Mouse (Mus musculus): ENCODE data around the gene Il23r.

DNA sequence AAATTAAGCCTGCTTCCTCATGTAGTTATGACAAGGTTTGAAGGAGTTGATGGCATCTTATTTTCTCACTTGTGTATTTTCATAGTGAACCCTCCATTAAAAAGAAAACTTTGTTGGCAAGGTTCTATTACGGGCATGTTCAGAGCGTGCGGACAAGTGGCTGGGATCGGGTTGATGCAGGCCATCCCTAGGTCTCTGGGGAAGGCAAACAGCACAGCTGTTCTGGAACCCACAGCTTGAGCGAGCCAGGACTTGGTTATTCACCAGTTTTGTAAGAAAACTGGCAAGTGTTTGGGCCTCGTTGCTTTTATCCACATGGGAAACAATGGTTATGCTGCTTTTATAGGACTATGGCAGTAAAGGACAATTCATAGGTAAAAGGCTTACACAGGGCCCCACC, 48.5 kb downstream of the Il23r start:
- no peak for TF ChIP-seq CTCF (IDR thresholded peaks at IDR 0.05; ENCODE audit: low read depth)
- no peak for TF ChIP-seq EP300 (IDR thresholded peaks at IDR 0.05; ENCODE audit: low read depth)

Data from heart, postnatal 0 days (tissue).